Mouse (Mus musculus) small intestine, adult 2 months (tissue): ENCODE results near the gene Zfp598. TPM values are rescaled to one million over a fixed set of nuclear protein-coding genes. Genes with fewer than 3 reads are reported as not detected.

Experiments used
- H3K27ac ChIP-seq: fragments of 200-500 bp; 2 replicates; pipeline ENCODE4 v1.5.1; 2012; ENCODE audit warnings: low read depth, low read length, control low read depth, inconsistent platforms; ENCODE audit not compliant: insufficient read depth
- H3K27me3 ChIP-seq: fragments of 200-500 bp; 2 replicates; pipeline ENCODE4 v1.6.1; 2012; ENCODE audit warnings: mild to moderate bottlenecking, moderate library complexity, low read length, inconsistent platforms; ENCODE audit not compliant: control insufficient read depth, insufficient read depth
- H3K36me3 ChIP-seq: fragments of 200-500 bp; 2 replicates; pipeline ENCODE4 v1.6.1; 2012; ENCODE audit warnings: mild to moderate bottlenecking, low read length, control low read depth, inconsistent platforms; ENCODE audit not compliant: control insufficient read depth, insufficient read depth
- H3K4me1 ChIP-seq: fragments of 200-500 bp; 2 replicates; pipeline ENCODE4 v1.6.1; 2012; ENCODE audit warnings: low read length, inconsistent platforms, mixed read lengths; ENCODE audit not compliant: control insufficient read depth, insufficient read depth, insufficient read length
- H3K4me3 ChIP-seq: fragments of 200-500 bp; 2 replicates; pipeline ENCODE4 v1.5.1; 2012; ENCODE audit warnings: low read depth, mild to moderate bottlenecking, control low read depth, inconsistent platforms, low read length, moderate library complexity
- CTCF ChIP-seq: fragments of 200-500 bp; IDR thresholded peaks from 2 replicates; pipeline ENCODE4 v1.5.1; 2012; ENCODE audit warnings: low read depth, mild to moderate bottlenecking, control low read depth, inconsistent platforms, low read length, moderate library complexity, mixed read lengths; ENCODE audit not compliant: insufficient replicate concordance, insufficient read length; ENCODE audit errors: extremely low read depth
- POLR2A ChIP-seq: fragments of 200-500 bp; IDR thresholded peaks from 2 replicates; pipeline ENCODE4 v1.6.1; 2012; ENCODE audit warnings: low read depth, mild to moderate bottlenecking, control low read depth, inconsistent platforms, low read length, moderate library complexity
- WGBS: fragments of 180-500 bp; shearing (Covaris S2); methylation state at CpG from one replicate; pipeline ENCODE4 v1.1.7; 2018; 5-methylcytosine and 5-hydroxymethylcytosine counted together
- polyA plus RNA-seq: library from polyadenylated mRNA; depleted of rRNA; stranded (reverse); fragments of >200 nt; gene quantifications from 2 replicates; pipeline ENCODE4 v1.2.3, GENCODE M21; 2012

Gene Zfp598
- polyA plus RNA-seq, 1 experiment, result 85.8 TPM

DNA sequence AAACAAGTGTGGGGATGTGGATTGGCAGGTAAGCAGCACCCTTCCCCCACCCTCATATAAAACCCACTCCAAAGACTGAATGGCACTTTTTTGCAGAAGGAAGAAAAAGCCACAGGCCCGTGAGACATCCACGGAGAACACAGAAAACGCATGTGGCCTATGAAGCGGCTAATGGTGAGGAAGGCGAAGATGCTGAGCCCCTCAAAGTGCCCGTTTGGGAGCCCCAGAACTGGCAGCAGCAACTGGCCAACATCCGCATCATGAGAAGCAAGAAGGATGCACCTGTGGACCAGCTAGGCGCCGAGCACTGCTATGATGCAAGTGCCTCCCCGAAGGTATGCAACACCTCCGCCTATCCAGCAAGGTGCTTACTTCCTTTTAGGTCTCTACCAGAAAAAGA is 35.7 kb upstream of the Zfp598 start:
- Histone ChIP-seq H3K27ac (peak overlapping the region; percentile 62; the same call in 1 of the 2 replicates), H3K4me3 (no peak overlapping the region), H3K4me1 (peaks cover 9% of the 10 kb centered on the region), H3K36me3 (peaks cover 4% of the 10 kb centered on the region), H3K27me3 (no peaks in the 10 kb centered on the region)
- TF ChIP-seq POLR2A (no peak), CTCF (no peak)
- 92% methylated on average over 11 of the region's 11 CpGs for WGBS

DNA sequence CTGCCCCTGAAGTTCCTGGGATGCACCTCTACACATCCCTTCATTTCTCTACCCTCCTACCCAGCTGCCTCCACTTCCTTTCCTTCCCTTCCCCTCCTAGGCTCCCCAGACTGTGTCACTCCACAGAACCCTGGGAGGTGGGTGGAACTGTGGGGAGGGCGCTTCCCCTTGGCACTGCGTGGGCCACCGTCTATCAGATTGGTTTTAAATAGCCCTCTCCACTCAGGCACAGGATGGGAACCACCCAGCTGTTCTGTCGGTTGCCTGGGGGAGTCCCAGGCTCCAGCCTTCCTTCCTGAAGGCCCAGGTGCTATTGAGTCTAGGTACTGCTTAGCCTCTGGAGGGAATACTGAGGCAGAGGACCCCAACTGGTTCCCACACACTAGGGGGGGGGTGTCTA is 34.5 kb upstream of the Zfp598 start:
- no peak for TF ChIP-seq CTCF
- TF ChIP-seq POLR2A, result no peak
- no peak overlapping the region for H3K27ac ChIP-seq
- H3K4me3 ChIP-seq, result no peak overlapping the region
- no peaks in the 10 kb centered on the region; the same call in 1 of the 2 replicates for H3K36me3 ChIP-seq
- peaks cover 9% of the 10 kb centered on the region for H3K4me1 ChIP-seq
- no peaks in the 10 kb centered on the region for H3K27me3 ChIP-seq
- WGBS, result 82% methylated on average over 4 of the region's 4 CpGs

DNA sequence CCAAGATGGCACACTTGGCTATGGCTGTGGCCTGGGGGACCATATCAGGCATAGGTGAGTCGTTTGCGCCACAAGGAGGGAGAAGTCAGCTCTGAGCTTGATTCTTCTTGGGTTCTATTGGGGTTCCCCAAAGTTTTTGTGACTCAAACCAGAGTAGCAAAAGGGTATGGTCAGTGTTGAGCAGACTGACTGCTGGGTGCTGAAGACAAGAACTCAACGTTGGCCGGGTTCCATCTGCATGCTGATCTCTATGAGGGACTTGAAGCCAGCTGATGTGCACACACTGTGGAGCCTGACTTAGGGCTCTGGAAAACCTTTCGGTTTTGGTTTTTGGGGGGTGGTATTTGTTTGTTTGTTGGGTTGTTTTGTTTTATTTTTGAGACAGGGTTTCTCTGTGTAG is 33.8 kb upstream of the Zfp598 start:
- Histone ChIP-seq H3K4me1 (peaks cover 9% of the 10 kb centered on the region), H3K27ac (no peak overlapping the region), H3K36me3 (no peaks in the 10 kb centered on the region; the same call in 1 of the 2 replicates), H3K4me3 (no peak overlapping the region), H3K27me3 (no peaks in the 10 kb centered on the region)
- 81% methylated on average over 5 of the region's 5 CpGs for WGBS
- TF ChIP-seq POLR2A (no peak), CTCF (no peak)

DNA sequence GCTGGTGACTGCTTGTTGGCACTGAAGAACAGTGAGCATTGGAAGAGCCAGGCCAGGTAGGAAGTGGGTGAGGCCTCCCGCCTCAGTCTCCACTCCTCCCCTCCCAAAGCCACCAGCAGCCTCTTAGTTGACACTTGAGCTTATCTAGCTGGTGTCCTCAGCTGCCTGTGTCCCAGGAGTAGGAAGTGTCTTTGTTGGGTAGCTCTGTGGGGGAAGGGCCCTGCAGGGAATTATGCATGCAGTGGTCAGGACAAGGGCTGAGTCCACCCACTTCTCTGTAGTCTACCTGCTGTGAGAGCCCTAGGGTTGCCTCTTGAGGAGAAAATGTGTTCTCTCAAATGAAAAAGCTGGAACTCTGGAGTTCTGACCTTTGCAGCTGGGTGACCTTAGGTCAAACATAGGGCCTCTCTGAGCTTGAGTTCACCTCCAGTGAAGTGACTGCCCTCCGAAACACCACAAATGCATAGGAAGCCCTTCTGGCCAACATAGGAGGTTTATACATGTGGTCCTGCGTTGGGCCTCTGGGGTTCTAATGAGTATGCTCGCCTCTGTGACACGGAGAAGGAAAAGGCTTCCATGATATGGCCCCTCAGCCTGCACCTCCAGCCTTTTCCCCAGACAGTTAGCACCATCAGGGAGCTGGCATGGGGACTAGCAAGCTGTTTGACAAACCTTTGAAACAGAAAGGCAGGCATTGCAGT is 32.6 kb upstream of the Zfp598 start:
- 83% methylated on average over 5 of the region's 5 CpGs for WGBS
- peaks cover 7% of the 10 kb centered on the region for H3K4me1 ChIP-seq
- TF ChIP-seq POLR2A (no peak), CTCF (no peak)

DNA sequence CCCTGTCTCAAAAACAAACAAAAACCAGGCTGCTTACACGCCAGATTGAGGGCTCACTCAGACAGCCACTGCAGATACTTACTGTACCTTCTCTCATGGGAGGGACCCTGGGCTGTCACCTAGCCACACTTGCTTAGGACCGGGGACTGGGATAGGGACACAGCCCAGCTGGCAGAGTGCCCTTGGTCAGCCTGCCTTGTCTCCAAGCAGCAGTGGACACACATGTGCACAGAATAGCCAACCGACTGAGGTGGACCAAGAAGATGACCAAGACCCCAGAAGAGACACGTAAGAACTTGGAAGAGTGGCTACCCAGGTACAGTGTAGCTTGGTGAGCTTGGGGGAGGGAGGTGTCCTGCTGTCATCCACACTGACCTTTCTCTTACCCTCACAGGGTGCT is 31.3 kb upstream of the Zfp598 start:
- 77% methylated on average over 4 of the region's 4 CpGs for WGBS
- Histone ChIP-seq H3K27me3 (no peaks in the 10 kb centered on the region), H3K27ac (peak overlapping the region; percentile 25; the same call in 1 of the 2 replicates), H3K4me1 (peaks cover 5% of the 10 kb centered on the region), H3K36me3 (0 out of 2 replicates have a peak, but pooled peaks cover 1% of the 10 kb centered on the region), H3K4me3 (no peak overlapping the region)
- TF ChIP-seq POLR2A (no peak), CTCF (no peak)

More for the DNA sequence above, 32.6 kb upstream of the Zfp598 start:
- 0 out of 2 replicates have a peak, but pooled peaks cover 1% of the 10 kb centered on the region for H3K36me3 ChIP-seq
- no peak overlapping the region for H3K27ac ChIP-seq
- H3K27me3 ChIP-seq, result no peaks in the 10 kb centered on the region
- H3K4me3 ChIP-seq, result no peak overlapping the region

DNA sequence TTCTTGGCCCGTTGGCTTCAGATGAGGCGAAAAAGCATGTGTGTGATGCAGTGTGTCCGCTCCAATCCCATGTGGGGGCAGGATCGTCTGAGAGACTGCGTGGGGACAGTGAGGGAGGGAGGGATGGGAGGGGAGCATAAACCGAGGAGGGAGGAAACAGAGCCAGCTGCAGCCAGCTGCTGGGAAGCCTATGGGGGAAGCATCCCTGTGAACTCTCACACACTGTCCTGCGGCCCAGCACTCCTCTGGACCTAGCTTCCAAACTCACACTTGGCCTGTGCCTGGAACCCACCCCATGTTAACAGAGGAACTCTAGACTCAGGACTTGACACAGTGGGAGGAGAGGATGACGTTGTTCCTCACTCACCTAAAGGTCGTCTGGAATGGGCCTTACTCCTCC is 30.6 kb upstream of the Zfp598 start:
- H3K36me3 ChIP-seq, result 0 out of 2 replicates have a peak, but pooled peaks cover 1% of the 10 kb centered on the region
- WGBS, result 70% methylated on average over 9 of the region's 9 CpGs
- peak overlapping the region; percentile 58 for H3K27ac ChIP-seq
- TF ChIP-seq CTCF (no peak), POLR2A (no peak)
- H3K4me3 ChIP-seq, result no peak overlapping the region
- no peaks in the 10 kb centered on the region for H3K27me3 ChIP-seq
- peaks cover 3% of the 10 kb centered on the region; the same call in 1 of the 2 replicates for H3K4me1 ChIP-seq

DNA sequence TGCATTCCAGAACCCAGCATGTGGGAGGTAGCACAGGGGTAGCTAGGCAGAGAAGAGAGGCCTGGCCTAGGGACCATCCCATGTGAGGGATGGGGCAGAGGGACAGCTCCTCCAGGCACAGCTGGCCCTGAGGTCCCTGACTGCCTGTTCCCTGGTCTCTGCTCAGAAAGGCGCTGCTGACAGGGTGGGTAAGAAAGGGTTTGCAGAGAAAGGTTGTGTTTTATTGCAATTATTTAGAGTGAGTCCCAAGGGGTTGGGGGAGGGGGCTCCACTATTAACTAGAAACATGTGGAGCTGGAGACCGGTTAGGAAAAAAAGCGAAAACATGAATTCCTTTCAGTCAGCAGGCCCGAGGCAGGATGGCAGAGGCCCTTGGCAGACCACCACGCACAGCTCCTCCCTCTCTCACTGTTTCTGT is 29.9 kb upstream of the Zfp598 start:
- H3K27me3 ChIP-seq, result no peaks in the 10 kb centered on the region
- no peak overlapping the region for H3K4me3 ChIP-seq
- peaks cover 3% of the 10 kb centered on the region; the same call in 1 of the 2 replicates for H3K4me1 ChIP-seq
- TF ChIP-seq CTCF (no peak), POLR2A (no peak)
- peak overlapping the region; percentile 58 for H3K27ac ChIP-seq
- WGBS, result 79% methylated on average over 5 of the region's 5 CpGs
- H3K36me3 ChIP-seq, result 0 out of 2 replicates have a peak, but pooled peaks cover 1% of the 10 kb centered on the region
